Mouse (Mus musculus) myocyte (in vitro differentiated cells): Measurements from ENCODE around the gene Prx.

Source experiments
- CEBPB ChIP-seq: IDR thresholded peaks from 2 replicates; pipeline ENCODE4 v1.6.1; 2011; ENCODE audit warnings: mild to moderate bottlenecking, moderate library complexity; ENCODE audit not compliant: poor library complexity, insufficient read depth, severe bottlenecking
- E2F4 ChIP-seq: IDR thresholded peaks from one replicate; pipeline ENCODE4 v1.6.1; 2011; ENCODE audit warnings: mild to moderate bottlenecking, control low read depth, moderate library complexity; ENCODE audit not compliant: insufficient read depth
- POLR2A ChIP-seq: IDR thresholded peaks from one replicate; pipeline ENCODE4 v1.6.1; 2011; ENCODE audit warnings: low read depth, mild to moderate bottlenecking, control low read depth, moderate library complexity; ENCODE audit not compliant: insufficient read length
- TCF12 ChIP-seq: IDR thresholded peaks from one replicate; pipeline ENCODE4 v1.6.1; 2011; ENCODE audit warnings: mild to moderate bottlenecking, control low read depth; ENCODE audit not compliant: poor library complexity, insufficient read depth, severe bottlenecking
- USF1 ChIP-seq: IDR thresholded peaks from one replicate; pipeline ENCODE4 v1.6.1; 2011; ENCODE audit warnings: low read depth, mild to moderate bottlenecking, control low read depth, moderate library complexity

DNA sequence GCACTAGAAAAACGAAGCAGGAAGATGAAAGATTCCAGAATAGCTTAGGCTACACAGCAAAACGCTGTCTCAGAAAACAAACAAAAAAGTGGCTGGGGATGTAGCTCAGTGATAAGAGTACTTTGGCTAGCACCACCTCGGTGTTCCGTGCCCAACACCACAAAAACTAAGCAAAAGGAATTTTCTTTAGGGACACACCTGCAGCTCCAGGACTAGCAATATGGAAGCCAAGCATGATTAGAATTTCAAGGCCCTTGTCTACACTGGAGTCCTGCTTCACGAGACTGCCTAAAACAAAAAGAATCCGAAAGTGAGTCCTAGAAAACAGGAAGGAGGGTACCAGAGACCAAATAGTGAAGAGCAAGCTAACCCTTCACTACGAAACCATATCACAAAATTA lies 26.5 kb upstream of the Prx start:
- no peak for TF ChIP-seq POLR2A
- no peak for TF ChIP-seq CEBPB
- no peak for TF ChIP-seq E2F4
- TF ChIP-seq USF1: no peak
- no peak for TF ChIP-seq TCF12
